12 mouse cellular contexts compared by ENCODE assay signal in genomic region chr11:94475722-94476121, GRCm38 (mm10). TPM values are rescaled to one million over a fixed set of nuclear protein-coding genes. Genes with fewer than 3 reads are reported as not detected.
A peak's percentile ranks its signal among the peaks of the same experiment; 100 is the strongest.
DNase-seq lines count a peak whose midpoint lies in the region; ATAC-seq and TF ChIP-seq lines count a peak whose summit lies in the region.
"Had no signal": no experiment of that assay in that cellular context is flagged by ENCODE, and none has a peak within 500 bp of the region (broad histone marks: within the 10 kb centered on the region; RNA-seq: fewer than 3 reads in every experiment).

No protein-coding gene starts in this region.

- TF ChIP-seq POLR2A in liver, adult 2 months (IDR thresholded peaks at IDR 0.05; ENCODE audit: extremely low read depth, insufficient read depth, low read length), result no peak

- no peaks in the 10 kb centered on the region for H3K9me3 ChIP-seq in heart, embryonic 10.5 days
- no peaks in the 10 kb centered on the region for H3K9me3 ChIP-seq in liver, embryonic 12.5 days (replicated peaks)
- no peaks in the 10 kb centered on the region for H3K9me3 ChIP-seq in midbrain, embryonic 15.5 days

- intact Hi-C loops in heart, postnatal 10 days (cut with DNase I), result no loop called here

- H3K4me3 ChIP-seq in heart, embryonic 10.5 days, result 0 out of 2 replicates have a peak overlapping the region, but pooled peaks have one; percentile 17
- no peak overlapping the region for H3K4me3 ChIP-seq in liver, adult 2 months (ENCODE audit: insufficient read depth, low read depth, low read length)
- no peak overlapping the region for H3K4me3 ChIP-seq in liver, embryonic 12.5 days
- H3K4me3 ChIP-seq in midbrain, embryonic 15.5 days, result no peak overlapping the region

- no peak overlapping the region for H3K27ac ChIP-seq in heart, embryonic 10.5 days
- H3K27ac ChIP-seq in liver, adult 2 months (replicated peaks; ENCODE audit: insufficient read depth, low read depth, low read length), result no peak overlapping the region
- no peak overlapping the region for H3K27ac ChIP-seq in liver, embryonic 12.5 days
- H3K27ac ChIP-seq in midbrain, embryonic 15.5 days, result no peak overlapping the region

- no peak for TF ChIP-seq CTCF in liver, adult 2 months (IDR thresholded peaks at IDR 0.05; ENCODE audit: low read depth, low read length)

- DNase-seq in heart, embryonic 10.5 days (ENCODE audit: low spot score), result no peak
- DNase-seq in heart, postnatal 10 days, result no peak
- DNase-seq in liver, adult 2 months (ENCODE audit: extremely low read depth, low read depth, low spot score), result peak; percentile 11
- DNase-seq in right cerebral cortex, postnatal 14 days, result no peak
- DNase-seq: gastrocnemius, postnatal 36 days; lung, adult 2 months had no signal

- H3K36me3 ChIP-seq in heart, embryonic 10.5 days, result no peaks in the 10 kb centered on the region
- H3K36me3 ChIP-seq in liver, adult 2 months (ENCODE audit: control insufficient read depth, insufficient read depth, low read length), result no peaks in the 10 kb centered on the region
- no peaks in the 10 kb centered on the region for H3K36me3 ChIP-seq in liver, embryonic 12.5 days
- H3K36me3 ChIP-seq in midbrain, embryonic 15.5 days (replicated peaks), result no peaks in the 10 kb centered on the region

- H3K27me3 ChIP-seq in heart, embryonic 10.5 days (ENCODE audit: insufficient read depth, poor library complexity, severe bottlenecking), result peaks cover 99% of the 10 kb centered on the region
- peaks cover 15% of the 10 kb centered on the region for H3K27me3 ChIP-seq in liver, adult 2 months (ENCODE audit: control insufficient read depth, insufficient read depth, low read length)
- peaks cover 98% of the 10 kb centered on the region for H3K27me3 ChIP-seq in liver, embryonic 12.5 days (replicated peaks)
- H3K27me3 ChIP-seq in midbrain, embryonic 15.5 days (replicated peaks), result 0 out of 2 replicates have a peak, but pooled peaks cover 10% of the 10 kb centered on the region

- 16% methylated on average over 11 of the region's 11 CpGs for WGBS in heart, embryonic 10.5 days
- 23% methylated on average over 11 of the region's 11 CpGs for WGBS in liver, adult 2 months
- 23% methylated on average over 11 of the region's 11 CpGs for WGBS in liver, embryonic 12.5 days (ENCODE audit: insufficient replicate concordance)
- 8% methylated on average over 11 of the region's 11 CpGs for WGBS in midbrain, embryonic 15.5 days

- H3K4me1 ChIP-seq in heart, embryonic 10.5 days, result peaks cover 46% of the 10 kb centered on the region
- peaks cover 6% of the 10 kb centered on the region for H3K4me1 ChIP-seq in liver, adult 2 months (ENCODE audit: control insufficient read depth, insufficient read depth, low read length)
- peaks cover 23% of the 10 kb centered on the region for H3K4me1 ChIP-seq in liver, embryonic 12.5 days
- peaks cover 52% of the 10 kb centered on the region for H3K4me1 ChIP-seq in midbrain, embryonic 15.5 days

- no peak for ATAC-seq in liver, embryonic 12.5 days
- 0 out of 2 replicates have a peak, but pooled peaks have one; percentile 6 for ATAC-seq in granulocyte monocyte progenitor cell, adult 5-6 weeks (replicated peaks; ENCODE audit: poor library complexity, severe bottlenecking)
- ATAC-seq in midbrain, embryonic 15.5 days (replicated peaks), result no peak

- no peak overlapping the region for H3K4me2 ChIP-seq in liver, embryonic 12.5 days
- peak overlapping the region; percentile 1 for H3K4me2 ChIP-seq in midbrain, embryonic 15.5 days

- no peaks in the 10 kb centered on the region for H3K79me2 ChIP-seq in liver, adult 2 months (ENCODE audit: control insufficient read depth, insufficient read depth, low read length)

- H3K9ac ChIP-seq in liver, adult 2 months (ENCODE audit: low read depth, low read length), result no peak overlapping the region
- H3K9ac ChIP-seq in liver, embryonic 12.5 days, result no peak overlapping the region
- H3K9ac ChIP-seq in midbrain, embryonic 15.5 days, result no peak overlapping the region

RNA-seq across cellular contexts. Expression of gene Cacna1g, which starts 1.7 kb away (rescaled TPM):
- polyA plus RNA-seq in heart, embryonic 10.5 days (2016; fragmentation: Nextera tagmentation; extraction: Ambion mirVana), result 1.5 and 2.4 TPM in 2 replicates
- 10 to 100 TPM; 33.4 to 41.3 TPM for total RNA-seq in heart, postnatal 10 days (2021)
- under 0.01 and 0.07 TPM in 2 replicates for total RNA-seq in liver, adult 2 months (2014; rRNA removed)
- 0.26 and 0.51 TPM in 2 replicates for polyA plus RNA-seq in liver, adult 2 months (2012; rRNA removed)
- 2.5 and 3.2 TPM in 2 replicates for polyA plus RNA-seq in liver, embryonic 12.5 days (2016; fragmentation: Nextera tagmentation; extraction: Ambion mirVana)
- total RNA-seq in granulocyte monocyte progenitor cell, adult 5-6 weeks (2014; fragmentation: Nextera tagmentation), result not detected in 2 replicates
- not detected in 2 replicates for total RNA-seq in granulocyte monocyte progenitor cell, adult 5-6 weeks (2017)
- polyA plus RNA-seq in midbrain, embryonic 15.5 days (2015; fragmentation: Nextera tagmentation; extraction: Ambion mirVana), result 17.7 and 20.7 TPM in 2 replicates
- total RNA-seq: megakaryocyte progenitor cell, adult 5-6 weeks had no signal

RNA-seq across cellular contexts. Expression of gene Spata20, which starts 10.3 kb away (rescaled TPM):
- not detected in 2 replicates for polyA plus RNA-seq in heart, embryonic 10.5 days (2016; fragmentation: Nextera tagmentation; extraction: Ambion mirVana)
- total RNA-seq in heart, postnatal 10 days (2021), result 1 to 10 TPM in 1 of 2 experiments, under 1 TPM in 1; 0.31 to 1.2 TPM
- total RNA-seq in liver, adult 2 months (2014; rRNA removed), result not detected in 2 replicates
- not detected in 2 replicates for polyA plus RNA-seq in liver, adult 2 months (2012; rRNA removed)
- polyA plus RNA-seq in liver, embryonic 12.5 days (2016; fragmentation: Nextera tagmentation; extraction: Ambion mirVana), result not detected in 2 replicates
- not detected in 2 replicates for total RNA-seq in granulocyte monocyte progenitor cell, adult 5-6 weeks (2014; fragmentation: Nextera tagmentation)
- not detected in 2 replicates for total RNA-seq in granulocyte monocyte progenitor cell, adult 5-6 weeks (2017)
- polyA plus RNA-seq in midbrain, embryonic 15.5 days (2015; fragmentation: Nextera tagmentation; extraction: Ambion mirVana), result 0.48 and 0.69 TPM in 2 replicates
- total RNA-seq: gastrocnemius, postnatal 36 days; left cerebral cortex, adult 18-20 months; megakaryocyte progenitor cell, adult 5-6 weeks had no signal
- polyA plus RNA-seq: heart, embryonic 14.5 days had no signal

RNA-seq across cellular contexts. Expression of gene Epn3, which starts 24.1 kb away (rescaled TPM):
- 7.7 and 14.2 TPM in 2 replicates for polyA plus RNA-seq in heart, embryonic 10.5 days (2016; fragmentation: Nextera tagmentation; extraction: Ambion mirVana)
- 10 to 100 TPM; 26.5 to 26.7 TPM for total RNA-seq in heart, postnatal 10 days (2021)
- not detected in 2 replicates for total RNA-seq in liver, adult 2 months (2014; rRNA removed)
- 0.05 and 0.11 TPM in 2 replicates for polyA plus RNA-seq in liver, adult 2 months (2012; rRNA removed)
- polyA plus RNA-seq in liver, embryonic 12.5 days (2016; fragmentation: Nextera tagmentation; extraction: Ambion mirVana), result not detected in 2 replicates
- total RNA-seq in granulocyte monocyte progenitor cell, adult 5-6 weeks (2014; fragmentation: Nextera tagmentation), result not detected in 2 replicates
- not detected in 2 replicates for total RNA-seq in granulocyte monocyte progenitor cell, adult 5-6 weeks (2017)
- polyA plus RNA-seq in midbrain, embryonic 15.5 days (2015; fragmentation: Nextera tagmentation; extraction: Ambion mirVana), result 0.72 and 1.2 TPM in 2 replicates
- total RNA-seq: megakaryocyte progenitor cell, adult 5-6 weeks had no signal

RNA-seq across cellular contexts. Expression of gene Mycbpap, which starts 45.8 kb away (rescaled TPM):
- 9.3 and 12.5 TPM in 2 replicates for polyA plus RNA-seq in heart, embryonic 10.5 days (2016; fragmentation: Nextera tagmentation; extraction: Ambion mirVana)
- total RNA-seq in heart, postnatal 10 days (2021), result 1 to 10 TPM; 3.9 to 4.9 TPM
- total RNA-seq in liver, adult 2 months (2014; rRNA removed), result 0.09 TPM in 1 of 2 replicates, not detected in the other
- 0.02 and 0.04 TPM in 2 replicates for polyA plus RNA-seq in liver, adult 2 months (2012; rRNA removed)
- polyA plus RNA-seq in liver, embryonic 12.5 days (2016; fragmentation: Nextera tagmentation; extraction: Ambion mirVana), result 0.28 and 0.37 TPM in 2 replicates
- 1.1 and 5.4 TPM in 2 replicates for total RNA-seq in granulocyte monocyte progenitor cell, adult 5-6 weeks (2014; fragmentation: Nextera tagmentation)
- total RNA-seq in granulocyte monocyte progenitor cell, adult 5-6 weeks (2017), result 0.13 TPM in 1 of 2 replicates, not detected in the other
- 4.1 and 4.5 TPM in 2 replicates for polyA plus RNA-seq in midbrain, embryonic 15.5 days (2015; fragmentation: Nextera tagmentation; extraction: Ambion mirVana)
- total RNA-seq: gastrocnemius, postnatal 36 days had no signal
